22 mouse cellular contexts compared by ENCODE assay signal in genomic region chrX:57951301-57951700, GRCm38 (mm10).
"Had no signal": no experiment of that assay in that cellular context is flagged by ENCODE, and none has a peak within 500 bp of the region (broad histone marks: within the 10 kb centered on the region; RNA-seq: fewer than 3 reads in every experiment).

No protein-coding gene starts in this region.

- H3K36me3 ChIP-seq: embryonic facial prominence, embryonic 10.5 days; embryonic facial prominence, embryonic 12.5 days; embryonic facial prominence, embryonic 13.5 days; embryonic facial prominence, embryonic 15.5 days; forebrain, embryonic 10.5 days; forebrain, embryonic 12.5 days; forebrain, embryonic 15.5 days had no signal

- H3K27ac ChIP-seq: embryonic facial prominence, embryonic 10.5 days; embryonic facial prominence, embryonic 12.5 days; embryonic facial prominence, embryonic 13.5 days; embryonic facial prominence, embryonic 15.5 days; forebrain, embryonic 10.5 days; forebrain, embryonic 12.5 days; forebrain, embryonic 13.5 days; forebrain, embryonic 15.5 days; gastrocnemius, adult 2 months; heart, adult 2 months had no signal

- H3K4me3 ChIP-seq: embryonic facial prominence, embryonic 10.5 days; embryonic facial prominence, embryonic 12.5 days; embryonic facial prominence, embryonic 13.5 days; embryonic facial prominence, embryonic 15.5 days; erythroblast, embryonic 14.5 days; forebrain, embryonic 10.5 days; forebrain, embryonic 12.5 days; forebrain, embryonic 13.5 days; forebrain, embryonic 15.5 days; gastrocnemius, adult 2 months; heart, adult 2 months had no signal

- H3K9ac ChIP-seq: embryonic facial prominence, embryonic 12.5 days; embryonic facial prominence, embryonic 13.5 days; embryonic facial prominence, embryonic 15.5 days; forebrain, embryonic 12.5 days; forebrain, embryonic 13.5 days; forebrain, embryonic 15.5 days; forebrain, postnatal 0 days had no signal

- H3K9me3 ChIP-seq: embryonic facial prominence, embryonic 10.5 days; embryonic facial prominence, embryonic 12.5 days; embryonic facial prominence, embryonic 13.5 days; embryonic facial prominence, embryonic 15.5 days; forebrain, embryonic 10.5 days; forebrain, embryonic 12.5 days; forebrain, embryonic 13.5 days; forebrain, embryonic 15.5 days had no signal

- H3K4me1 ChIP-seq: embryonic facial prominence, embryonic 10.5 days; embryonic facial prominence, embryonic 12.5 days; embryonic facial prominence, embryonic 13.5 days; embryonic facial prominence, embryonic 15.5 days; forebrain, embryonic 12.5 days; forebrain, embryonic 13.5 days had no signal

- DNase-seq: cerebellum, adult 9-11 months; cerebellum, postnatal 25 days; cerebellum, postnatal 36 days; embryo, embryonic 11 days; forebrain, postnatal 0 days; gastrocnemius, adult 2 months; gastrocnemius, postnatal 10 days; gastrocnemius, postnatal 14 days; gastrocnemius, postnatal 25 days; gastrocnemius, postnatal 36 days; heart, adult 11 months; heart, adult 18-20 months; heart, adult 2 months had no signal
